Mouse (Mus musculus): ENCODE data around the gene Bcl2l15.

Bcl2l15 gene

GRCm38 (mm10) chr3:103868008-103868407, 35.6 kb downstream of the Bcl2l15 start:
- peak; percentile 87 for DNase-seq (ENCODE audit: low spot score)

GRCm38 (mm10) chr3:103872663-103873098, 40.3 kb downstream of the Bcl2l15 start:
- peak; percentile 24 for DNase-seq (ENCODE audit: low spot score)

- DNase-seq (ENCODE audit: low spot score): no peak
Observed at GRCm38 (mm10) chr3:103874329-103874728, 41.9 kb downstream of the Bcl2l15 start.

GRCm38 (mm10) chr3:103885946-103886345, 53.5 kb downstream of the Bcl2l15 start:
- DNase-seq (ENCODE audit: low spot score): peak; percentile 58

GRCm38 (mm10) chr3:103887581-103887980, 55.2 kb downstream of the Bcl2l15 start:
- peak; percentile 67 for DNase-seq (ENCODE audit: low spot score)

- DNase-seq (ENCODE audit: low spot score): no peak
Observed at GRCm38 (mm10) chr3:103893374-103893773, 61.0 kb downstream of the Bcl2l15 start.
